Mouse (Mus musculus) spleen, adult 12 weeks (tissue): ENCODE data around the gene Mamdc4.
A peak's percentile ranks its signal among the peaks of the same experiment; 100 is the strongest.

ENCODE experiments used
- DNase-seq: peaks from one replicate; pipeline ENCODE4 v3.0.0; 2022; ENCODE audit warnings: low spot score

Gene Mamdc4

DNA sequence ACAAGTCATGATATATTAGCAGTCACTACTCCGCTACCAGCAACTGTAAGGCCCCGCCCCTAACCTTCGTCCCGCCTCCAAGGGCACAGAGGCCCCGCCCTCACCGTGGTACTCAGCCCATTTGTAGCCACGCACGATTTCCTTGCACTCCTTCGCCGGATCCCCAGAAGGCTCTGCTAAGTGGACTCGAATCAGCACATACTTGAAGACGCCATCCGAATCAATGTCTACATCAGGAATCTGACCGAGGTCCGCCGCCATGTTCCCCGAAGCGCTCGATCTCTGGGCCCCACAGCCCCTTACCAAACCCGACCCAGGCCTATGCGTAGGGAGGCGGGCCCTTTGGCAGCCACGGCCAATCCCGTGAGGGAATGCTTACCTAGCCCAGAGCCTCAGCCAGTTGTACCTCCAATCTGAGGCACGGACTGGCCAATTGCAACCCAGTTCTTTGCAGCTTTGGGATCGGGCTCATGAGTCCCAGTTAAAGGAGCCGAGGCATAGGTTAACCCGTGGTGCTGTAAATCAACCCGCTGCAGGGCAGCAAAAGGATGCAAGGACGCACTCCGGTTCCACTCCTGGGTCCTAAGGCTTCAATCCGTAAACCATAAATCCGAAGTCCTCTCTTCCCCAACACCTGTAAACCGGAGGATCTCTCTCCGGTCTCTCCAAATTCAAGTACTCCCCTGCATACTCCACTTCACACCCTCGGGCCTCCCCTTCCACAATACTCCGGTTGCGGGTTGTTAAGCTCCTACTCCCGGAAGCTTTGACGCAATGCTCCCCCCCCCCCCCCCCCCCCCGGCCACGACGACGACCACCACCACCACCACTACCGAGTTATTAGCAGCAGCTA, at the start of gene Mamdc4, which contains the start of gene Phpt1:
Gene Mamdc4, minus strand, starts transcription at position 267 of the 853 bp plus-strand sequence.
Gene Phpt1, minus strand, starts transcription at position 646 of the 853 bp plus-strand sequence.
- peak; percentile 92 for DNase-seq

DNA sequence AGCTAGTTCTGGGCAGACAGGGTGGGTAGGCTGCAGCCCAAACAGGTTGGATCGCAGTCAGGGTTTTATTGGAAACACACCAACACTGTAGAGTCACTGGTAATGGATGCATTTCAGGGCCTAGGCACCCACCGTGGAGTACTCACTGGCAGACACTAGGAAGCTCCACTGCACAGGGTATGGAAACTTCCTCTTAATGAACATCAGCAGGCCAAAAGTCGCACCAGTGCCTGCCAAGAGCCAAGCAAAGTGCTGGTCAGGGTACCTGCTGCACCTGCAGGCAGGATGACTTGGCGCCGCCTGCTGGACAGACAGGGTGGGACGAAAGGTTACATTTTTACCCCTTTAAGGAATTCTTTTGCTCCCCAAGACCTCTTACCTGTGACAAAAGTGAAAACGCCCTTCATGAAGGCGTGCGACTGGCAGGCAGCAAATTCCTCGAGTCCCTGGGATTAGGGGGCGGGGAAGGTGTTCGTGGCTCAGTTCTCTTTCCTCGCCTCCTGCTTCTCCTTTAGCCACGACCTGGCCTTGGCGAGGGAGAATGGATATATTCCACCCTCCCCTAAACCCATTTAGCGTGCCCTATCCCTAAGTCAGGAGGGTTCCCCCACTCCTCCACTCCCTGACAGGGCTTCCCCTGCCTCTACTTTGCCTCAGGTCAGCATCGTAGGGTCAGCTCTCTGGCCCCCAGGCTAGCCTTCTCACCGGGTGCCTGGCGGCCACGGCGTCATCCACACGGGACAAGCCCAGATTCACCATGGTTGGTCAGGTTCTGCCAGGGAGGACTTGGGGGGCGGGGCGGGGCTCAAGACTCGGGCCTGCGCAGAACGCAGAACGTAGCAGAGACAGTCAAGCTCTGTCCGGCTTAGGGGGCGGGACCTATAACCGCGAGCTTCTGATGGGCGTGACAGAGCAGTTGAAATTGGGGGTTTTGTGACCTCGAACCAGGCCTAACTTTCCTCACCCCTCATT, 46.9 kb upstream of the Mamdc4 start, which contains the start of gene Tmem141:
Gene Tmem141, minus strand, starts transcription at position 777 of the 972 bp plus-strand sequence.
- DNase-seq = peak; percentile 18

- no peak for DNase-seq
These were observed 46.2 kb upstream of the Mamdc4 start for GRCm38 (mm10) chr2:25620852-25621228.

DNA sequence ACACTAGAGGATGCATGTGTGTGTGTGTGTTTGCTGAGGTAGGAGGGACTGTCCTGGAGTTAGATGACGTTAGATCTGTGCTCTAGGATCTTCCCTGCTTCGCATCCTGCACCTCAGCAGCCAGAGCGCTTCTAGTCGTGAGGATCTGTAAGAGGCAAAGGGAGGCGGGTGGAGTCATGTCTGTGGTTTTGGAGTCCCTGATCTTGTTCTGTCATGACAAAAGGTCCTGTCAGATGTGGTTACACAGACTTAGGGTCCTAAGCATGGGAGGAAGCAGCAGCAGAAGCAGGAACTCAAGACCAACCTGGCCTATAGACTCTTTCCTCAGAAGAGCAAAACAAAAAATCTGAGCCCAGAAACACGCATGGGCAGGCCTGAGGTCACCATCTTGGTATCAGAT, 45.7 kb upstream of the Mamdc4 start:
- DNase-seq = no peak

GRCm38 (mm10) chr2:25617578-25617977, 42.9 kb upstream of the Mamdc4 start, which contains the start of gene Ccdc183:
Gene Ccdc183, minus strand, starts transcription at chr2:25617678.
- DNase-seq = no peak

GRCm38 (mm10) chr2:25616398-25616797, 41.8 kb upstream of the Mamdc4 start:
- no peak for DNase-seq

DNA sequence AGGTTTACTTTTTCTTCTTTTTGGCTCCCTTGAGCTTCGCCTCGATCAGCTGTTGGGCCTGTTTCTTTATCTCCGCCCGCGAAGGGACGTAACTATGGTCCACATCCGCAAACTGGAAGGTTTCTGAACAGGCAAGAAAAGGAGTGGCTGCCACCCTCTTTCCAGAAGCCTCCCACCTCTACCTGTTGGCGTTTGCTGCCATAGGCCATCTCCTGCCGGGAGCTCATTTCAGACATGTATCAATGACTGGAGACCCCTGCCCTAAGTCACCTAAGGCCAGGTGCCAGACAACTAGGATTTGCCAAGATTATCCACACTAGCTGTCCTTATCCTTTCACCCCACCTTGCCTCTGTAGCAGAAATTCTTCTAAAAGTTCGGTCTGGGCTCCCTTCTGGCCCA, 34.0 kb upstream of the Mamdc4 start:
- DNase-seq = no peak

- peak; percentile 76 for DNase-seq
These were observed 33.3 kb upstream of the Mamdc4 start, which contains the start of gene Rabl6 for GRCm38 (mm10) chr2:25607761-25608622. Gene Rabl6, minus strand, starts transcription at chr2:25608521.

DNA sequence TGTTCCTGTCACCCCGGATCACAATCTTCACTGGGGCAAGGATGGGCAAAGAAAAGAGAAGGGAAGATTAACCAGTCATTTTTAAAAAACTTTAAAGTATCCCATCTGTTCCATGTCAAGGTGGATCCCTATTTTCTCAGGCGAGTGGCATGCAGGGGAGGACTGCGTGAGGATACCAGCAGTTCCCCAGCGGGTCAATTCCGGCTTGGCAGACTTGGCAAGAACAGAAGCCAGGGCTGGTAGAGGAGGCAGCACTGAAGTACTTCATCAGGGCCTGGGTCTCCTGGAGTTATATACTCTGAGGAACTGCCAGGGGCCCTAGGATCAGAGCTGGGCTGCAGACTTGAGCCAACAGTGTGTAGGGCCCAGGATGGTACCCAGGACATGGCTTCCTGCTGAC, 27.9 kb upstream of the Mamdc4 start:
- no peak for DNase-seq

DNA sequence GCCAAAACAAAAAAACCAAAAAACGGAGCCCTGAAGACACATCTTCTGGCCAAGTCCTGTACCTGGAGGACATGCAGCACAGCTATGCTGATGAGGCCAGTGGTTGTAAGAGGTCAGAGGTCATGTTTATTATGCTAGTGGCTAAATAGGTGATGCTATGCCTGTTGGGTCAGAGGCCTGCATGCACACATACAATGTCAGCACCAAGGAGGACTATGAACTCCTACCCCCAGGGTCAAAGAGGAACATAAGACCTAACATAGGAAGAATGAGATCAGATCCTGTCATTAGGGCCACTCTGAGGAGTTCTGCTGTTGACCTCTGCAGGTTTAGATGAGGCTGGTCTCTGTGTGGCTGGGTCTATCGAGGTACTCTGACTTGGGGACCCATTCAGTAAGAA, 25.4 kb upstream of the Mamdc4 start:
- DNase-seq = no peak

GRCm38 (mm10) chr2:25598749-25599148, 24.1 kb upstream of the Mamdc4 start:
- DNase-seq = no peak

DNA sequence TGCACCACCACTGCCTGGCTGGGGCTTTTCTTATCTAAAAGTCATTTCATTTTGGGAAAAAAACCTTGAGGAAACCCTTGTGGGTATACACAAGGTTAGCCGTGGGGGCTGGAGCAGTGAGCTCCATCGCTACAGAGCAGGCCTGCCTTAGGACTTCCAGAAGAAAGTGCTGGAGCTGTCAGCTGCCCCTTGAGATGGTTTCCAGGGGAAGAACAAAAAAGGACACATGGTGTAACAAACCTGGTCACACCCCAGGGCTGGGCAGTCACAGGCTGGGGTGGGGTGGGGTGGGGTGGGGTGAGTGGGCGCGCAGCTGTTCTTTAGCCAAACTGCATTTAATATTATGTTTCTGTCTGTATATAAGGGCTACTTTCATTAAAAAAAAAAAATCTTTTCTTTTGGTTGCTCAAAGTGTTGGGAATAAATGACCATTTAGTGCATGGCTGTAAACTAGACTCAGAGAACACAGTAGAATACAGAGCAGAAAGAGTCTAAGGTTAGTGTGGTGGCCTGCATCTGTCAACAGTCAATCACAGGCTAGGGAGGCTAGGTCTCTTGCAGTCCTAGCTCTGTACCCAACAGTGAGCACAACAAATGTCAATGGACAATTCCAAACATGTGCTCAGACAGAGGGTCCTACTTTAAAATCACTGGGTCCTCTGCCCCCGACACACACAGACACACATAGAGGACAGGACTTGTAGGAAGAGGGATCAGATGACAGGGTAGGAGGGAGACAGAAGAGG, 22.3 kb upstream of the Mamdc4 start:
- no peak for DNase-seq

DNA sequence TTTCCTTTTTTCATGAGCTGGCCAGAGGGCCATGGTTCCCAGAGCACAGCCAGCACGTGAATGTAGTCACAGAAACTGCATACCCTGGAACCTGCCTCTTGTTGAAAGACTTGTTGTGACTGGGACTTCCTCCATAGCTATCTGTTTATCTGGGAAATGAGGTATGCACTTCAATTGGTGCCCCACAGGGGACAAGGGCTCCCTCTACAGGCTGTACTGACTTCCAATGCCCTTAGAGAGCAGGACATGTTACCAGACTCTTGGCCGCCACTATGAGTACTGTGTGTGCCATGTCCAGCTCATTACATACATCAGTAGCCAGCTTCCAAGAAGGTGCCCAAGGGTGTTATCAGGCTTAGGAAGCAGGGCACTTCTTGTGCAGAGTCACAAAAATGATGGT, 17.2 kb upstream of the Mamdc4 start:
- no peak for DNase-seq

- no peak for DNase-seq
These were observed 13.7 kb upstream of the Mamdc4 start for GRCm38 (mm10) chr2:25588227-25588907.

DNA sequence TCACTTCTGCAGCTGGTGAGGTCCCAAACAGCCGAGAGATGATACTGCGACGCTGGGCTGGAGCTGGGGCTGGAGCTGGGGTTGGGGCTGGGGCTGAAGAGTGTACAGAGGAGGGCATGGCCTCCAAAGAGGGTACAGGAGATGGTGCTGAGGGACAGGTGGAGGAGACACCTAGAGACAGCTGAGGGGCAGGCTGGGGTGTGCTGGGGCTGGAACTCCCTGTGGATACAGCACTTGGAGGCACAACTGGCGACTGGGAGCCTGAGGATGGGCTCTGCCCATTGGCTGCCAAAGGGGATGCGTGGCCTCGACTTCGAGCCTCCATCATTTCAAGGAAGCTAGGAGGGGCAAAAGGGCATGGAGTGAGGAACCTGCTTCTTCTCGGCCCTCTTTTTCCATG, 12.6 kb upstream of the Mamdc4 start:
- no peak for DNase-seq

DNA sequence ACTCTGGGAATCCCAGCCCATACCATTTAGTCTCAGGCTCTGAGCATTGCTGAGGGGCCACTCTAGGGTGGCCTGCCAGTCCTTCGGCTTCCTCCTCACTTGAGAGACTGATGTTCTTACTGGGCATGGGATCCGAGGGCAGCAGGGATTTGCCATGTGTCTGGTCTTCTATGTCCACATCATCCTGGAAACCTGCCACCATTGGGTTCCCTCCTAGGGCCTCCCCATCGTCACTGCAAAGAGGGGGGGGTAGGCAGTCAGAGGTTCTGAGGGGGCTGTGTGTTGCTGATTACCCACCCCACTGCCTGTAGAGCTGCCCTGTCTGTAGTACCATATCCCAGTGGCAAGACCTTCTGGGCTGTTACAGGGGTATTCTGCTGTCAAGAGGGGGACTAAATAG, 11.0 kb upstream of the Mamdc4 start:
- no peak for DNase-seq

GRCm38 (mm10) chr2:25584856-25585255, 10.2 kb upstream of the Mamdc4 start:
- no peak for DNase-seq

DNA sequence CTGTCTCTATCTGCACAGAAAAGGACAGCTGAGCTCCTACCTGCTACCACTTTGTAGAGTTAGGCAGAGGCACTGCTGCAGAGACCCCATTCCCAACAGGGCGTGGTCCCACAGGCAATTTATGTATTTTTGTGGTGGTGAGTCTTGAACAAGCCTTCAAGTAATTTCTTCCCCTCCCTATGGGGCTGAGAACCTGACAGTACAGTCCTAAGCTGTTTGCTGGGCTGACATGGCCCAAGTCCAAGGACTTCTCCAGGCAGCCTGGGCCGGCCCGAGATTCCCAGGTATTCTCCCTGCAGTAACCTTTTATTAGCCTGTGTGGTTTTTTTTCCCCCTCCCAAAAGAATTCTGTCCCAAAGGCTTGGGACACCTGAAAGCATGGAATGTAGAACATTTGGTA, 9.5 kb upstream of the Mamdc4 start:
- DNase-seq = no peak

- DNase-seq = no peak
These were observed 8.9 kb upstream of the Mamdc4 start for GRCm38 (mm10) chr2:25583571-25583970.

DNA sequence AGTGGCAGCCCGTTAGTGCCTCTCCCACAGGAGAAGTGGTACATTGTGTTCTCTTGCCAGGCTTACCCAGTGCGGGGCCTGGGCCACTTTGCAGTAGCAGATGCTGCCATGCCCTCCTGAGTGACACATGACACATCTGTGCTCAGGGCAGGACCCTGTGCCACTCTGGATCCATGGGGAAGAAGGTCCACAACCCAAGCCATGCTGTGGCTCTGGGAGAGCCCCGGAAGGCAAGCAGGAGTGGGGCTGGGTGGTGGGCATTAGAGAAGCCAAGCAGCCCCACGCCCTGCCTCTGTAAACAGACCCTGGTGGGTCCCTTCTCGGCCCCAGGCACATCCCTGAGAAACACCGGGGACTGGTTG, 8.5 kb upstream of the Mamdc4 start:
- DNase-seq = no peak
